Mouse (Mus musculus) megakaryocyte-erythroid progenitor cell, adult 5-6 weeks (primary cell): ENCODE measurements around the gene Pnck. TPM values are rescaled to one million over a fixed set of nuclear protein-coding genes. Genes with fewer than 3 reads are reported as not detected.
A peak's percentile ranks its signal among the peaks of the same experiment; 100 is the strongest.

Source experiments
- ATAC-seq: replicated peaks from 2 replicates; pipeline ENCODE4 v1.8.0; 2016; ENCODE audit warnings: mild to moderate bottlenecking, inconsistent platforms; ENCODE audit not compliant: severe bottlenecking, poor library complexity, low FRiP score, low TSS enrichment
- total RNA-seq, 2 experiments: library from RNA; stranded (forward) in 1 of 2; stranded (reverse) in 1 of 2; fragments of 200-1000, 215-1000 nt in 1 of 2; fragments of >200 nt in 1 of 2; fragmentation: Nextera tagmentation in 1 of 2; gene quantifications; 2 replicates each; pipeline ENCODE4 v1.2.3; 2014 to 2017

The Pnck gene
- total RNA-seq, 2 experiments from 2014 or later, result not detected

- no peak for ATAC-seq
Observed at GRCm38 (mm10) chrX:73650869-73651268, 9.0 kb downstream of the Pnck start.

GRCm38 (mm10) chrX:73645121-73645520, 14.8 kb downstream of the Pnck start:
- ATAC-seq, result no peak

- 0 out of 2 replicates have a peak, but pooled peaks have one; percentile 36 for ATAC-seq
Observed at GRCm38 (mm10) chrX:73639901-73640469, 19.9 kb downstream of the Pnck start.

DNA sequence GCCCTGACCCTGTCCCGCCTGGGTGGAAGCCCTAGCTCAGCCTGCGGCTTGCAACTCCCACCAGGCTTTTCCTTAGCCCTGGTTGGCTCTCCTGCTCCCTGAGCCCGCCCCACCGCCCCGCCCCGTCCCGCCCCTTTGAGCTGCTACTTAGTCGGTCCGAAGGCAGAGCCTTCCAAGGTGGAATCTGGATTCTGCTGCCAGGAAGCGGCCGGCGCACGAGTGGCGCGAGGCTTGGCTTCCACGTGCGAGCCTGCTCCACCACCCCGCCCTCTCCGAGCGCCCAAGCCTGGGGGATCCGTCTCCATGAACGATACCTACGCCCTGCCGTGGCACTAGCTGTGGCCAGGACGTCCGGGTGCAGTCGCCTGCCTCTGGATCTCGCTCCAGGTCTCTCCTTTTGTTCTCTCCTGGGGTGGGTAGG, 20.7 kb downstream of the Pnck start, which contains the start of gene Dusp9:
Gene Dusp9, plus strand, starts transcription at position 165 of the 421 bp plus-strand sequence.
- peak; percentile 80 for ATAC-seq

- no peak for ATAC-seq
Observed at GRCm38 (mm10) chrX:73637415-73637814, 22.5 kb downstream of the Pnck start.

DNA sequence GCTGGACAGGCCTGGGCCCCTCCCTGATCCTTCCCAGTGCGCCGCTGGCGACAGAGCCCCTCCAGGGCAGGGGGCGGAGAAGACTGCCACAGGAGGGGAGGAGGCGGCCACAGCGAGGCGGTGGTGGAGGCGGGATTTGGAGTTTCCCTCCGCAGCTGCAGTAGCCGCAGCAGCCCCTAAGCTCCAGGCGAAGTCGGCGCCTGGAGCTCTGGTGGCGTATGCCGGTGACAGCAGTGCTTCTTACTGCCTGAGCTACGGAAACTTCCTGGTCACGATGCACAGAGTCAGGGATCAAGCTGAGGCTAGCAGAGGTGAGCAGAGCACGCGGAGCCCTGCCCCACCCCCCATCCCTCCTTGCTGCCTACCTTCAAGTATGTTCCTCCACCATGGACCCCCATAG, 24.5 kb downstream of the Pnck start:
- ATAC-seq, result no peak

- no peak for ATAC-seq
Observed at GRCm38 (mm10) chrX:73626981-73627380, 32.9 kb downstream of the Pnck start.

DNA sequence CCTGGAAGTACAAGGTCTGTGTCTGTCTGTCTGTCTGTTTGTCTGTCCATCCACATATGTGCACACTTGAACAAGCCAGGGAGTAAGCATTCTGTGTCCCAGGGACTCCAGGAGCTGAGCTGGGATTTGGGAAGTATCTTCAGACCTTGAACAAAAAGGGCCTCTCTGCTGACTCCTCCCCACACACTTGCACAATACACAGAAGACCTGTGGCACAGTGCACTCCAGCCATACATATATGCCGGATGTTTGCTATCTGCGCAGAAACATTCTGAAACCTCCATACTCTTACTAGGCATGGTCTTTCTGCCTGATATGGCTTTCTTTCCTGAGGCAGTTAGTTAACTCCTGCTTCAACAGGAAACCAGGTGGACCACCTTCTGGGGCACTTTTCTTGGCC, 40.0 kb downstream of the Pnck start:
- no peak for ATAC-seq

DNA sequence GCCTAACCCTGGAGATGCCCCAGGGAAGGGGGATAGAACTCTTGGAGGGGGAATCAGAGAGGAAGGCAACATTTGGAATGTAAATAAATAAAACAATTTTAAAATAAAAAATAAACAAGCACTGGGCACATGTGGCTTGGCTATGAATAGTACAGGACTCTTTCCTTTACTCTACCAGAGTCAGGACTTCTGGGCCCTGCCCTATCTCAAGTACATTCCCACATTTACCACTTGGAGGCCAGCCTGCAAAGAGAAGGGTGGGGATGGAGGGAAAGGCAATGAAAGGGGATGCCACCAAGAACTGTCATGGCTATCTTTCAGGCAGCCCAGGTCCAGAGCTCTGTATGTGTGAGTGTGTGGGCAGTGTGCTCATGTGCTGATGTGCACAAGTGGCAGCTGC, 40.5 kb downstream of the Pnck start:
- ATAC-seq, result no peak

- no peak for ATAC-seq
Observed at GRCm38 (mm10) chrX:73615876-73616275, 44.0 kb downstream of the Pnck start.

- no peak for ATAC-seq
Observed at GRCm38 (mm10) chrX:73613665-73614064, 46.3 kb downstream of the Pnck start.

Other genes with a start within 250 kb of the Pnck start
- 0.04 TPM in 1 of 2 replicates, not detected in the other for gene Zfp92, start 249.0 kb downstream of the Pnck start, total RNA-seq (2014; fragmentation: Nextera tagmentation)
- not detected in 2 replicates for gene Zfp92, start 249.0 kb downstream of the Pnck start, total RNA-seq (2017)
- not detected in 2 replicates for gene Trex2, start 224.8 kb downstream of the Pnck start, total RNA-seq (2014; fragmentation: Nextera tagmentation)
- not detected in 2 replicates for gene Trex2, start 224.8 kb downstream of the Pnck start, total RNA-seq (2017)
- gene Haus7, start 201.1 kb downstream of the Pnck start, total RNA-seq (2014; fragmentation: Nextera tagmentation), result 37.5 and 56.0 TPM in 2 replicates
- gene Haus7, start 201.1 kb downstream of the Pnck start, total RNA-seq (2017), result 81.1 and 85.6 TPM in 2 replicates
- gene Bgn, start 176.5 kb downstream of the Pnck start, total RNA-seq (2014; fragmentation: Nextera tagmentation), result 5.3 TPM in 1 of 2 replicates, not detected in the other
- gene Bgn, start 176.5 kb downstream of the Pnck start, total RNA-seq (2017), result 0.50 and 2.4 TPM in 2 replicates
- gene Atp2b3, start 157.0 kb downstream of the Pnck start, total RNA-seq (2014; fragmentation: Nextera tagmentation), result not detected in 2 replicates
- gene Atp2b3, start 157.0 kb downstream of the Pnck start, total RNA-seq (2017), result not detected in 2 replicates
- 1.5 TPM in 1 of 2 replicates, not detected in the other for gene Dusp9, start 20.7 kb downstream of the Pnck start, total RNA-seq (2014; fragmentation: Nextera tagmentation)
- gene Dusp9, start 20.7 kb downstream of the Pnck start, total RNA-seq (2017), result 0.38 and 0.61 TPM in 2 replicates
- 2.0 TPM in 1 of 2 replicates, not detected in the other for gene Slc6a8, start 13.0 kb upstream of the Pnck start, total RNA-seq (2014; fragmentation: Nextera tagmentation)
- 0.34 TPM in 1 of 2 replicates, not detected in the other for gene Slc6a8, start 13.0 kb upstream of the Pnck start, total RNA-seq (2017)
- gene Bcap31, start 56.1 kb upstream of the Pnck start, total RNA-seq (2014; fragmentation: Nextera tagmentation), result 117 and 129 TPM in 2 replicates
- 177 and 215 TPM in 2 replicates for gene Bcap31, start 56.1 kb upstream of the Pnck start, total RNA-seq (2017)
- gene Abcd1, start 56.5 kb upstream of the Pnck start, total RNA-seq (2014; fragmentation: Nextera tagmentation), result 8.9 and 12.1 TPM in 2 replicates
- 3.5 and 6.4 TPM in 2 replicates for gene Abcd1, start 56.5 kb upstream of the Pnck start, total RNA-seq (2017)
- gene Plxnb3, start 97.0 kb upstream of the Pnck start, total RNA-seq (2014; fragmentation: Nextera tagmentation), result not detected in 2 replicates
- gene Plxnb3, start 97.0 kb upstream of the Pnck start, total RNA-seq (2017), result 0.19 TPM in 1 of 2 replicates, not detected in the other
- gene Srpk3, start 114.3 kb upstream of the Pnck start, total RNA-seq (2014; fragmentation: Nextera tagmentation), result not detected in 2 replicates
- not detected in 2 replicates for gene Srpk3, start 114.3 kb upstream of the Pnck start, total RNA-seq (2017)
- 216 and 277 TPM in 2 replicates for gene Idh3g, start 126.8 kb upstream of the Pnck start, total RNA-seq (2014; fragmentation: Nextera tagmentation)
- 239 and 271 TPM in 2 replicates for gene Idh3g, start 126.8 kb upstream of the Pnck start, total RNA-seq (2017)
- 246 and 263 TPM in 2 replicates for gene Ssr4, start 126.9 kb upstream of the Pnck start, total RNA-seq (2014; fragmentation: Nextera tagmentation)
- gene Ssr4, start 126.9 kb upstream of the Pnck start, total RNA-seq (2017), result 136 and 138 TPM in 2 replicates
- gene Pdzd4, start 164.9 kb upstream of the Pnck start, total RNA-seq (2014; fragmentation: Nextera tagmentation), result 0.31 TPM in 1 of 2 replicates, not detected in the other
- gene Pdzd4, start 164.9 kb upstream of the Pnck start, total RNA-seq (2017), result 0.30 TPM in 1 of 2 replicates, not detected in the other
- gene Avpr2, start 232.0 kb upstream of the Pnck start, total RNA-seq (2014; fragmentation: Nextera tagmentation), result not detected in 2 replicates
- gene Avpr2, start 232.0 kb upstream of the Pnck start, total RNA-seq (2017), result not detected in 2 replicates
- gene L1cam, start 236.0 kb upstream of the Pnck start, total RNA-seq (2014; fragmentation: Nextera tagmentation), result not detected in 2 replicates
- 0.15 and 2.0 TPM in 2 replicates for gene L1cam, start 236.0 kb upstream of the Pnck start, total RNA-seq (2017)